Mouse (Mus musculus) gastrocnemius, postnatal 14 days (tissue): ENCODE data around the gene Usp4. TPM values are rescaled to one million over a fixed set of nuclear protein-coding genes. Genes with fewer than 3 reads are reported as not detected.

Experiments
- DNase-seq: peaks from one replicate; pipeline ENCODE4 v3.0.0; 2021; ENCODE audit warnings: mixed read lengths
- intact Hi-C: fragments of 180-260 bp; cut with DNase I; formaldehyde crosslinking; loops from one replicate; pipeline ENCODE4 v1.15.1; 2025; ENCODE audit warnings: low total_unique reads
- total RNA-seq, 2 experiments: library from RNA; stranded (reverse); gene quantifications; 2 replicates each; pipeline ENCODE4 v1.2.3; 2021

The Usp4 gene
- total RNA-seq, 2 experiments from 2014 or later: 56.6 to 62.4 TPM

- intact Hi-C loops: no loop called here
- no peak for DNase-seq
These were observed 50.7 kb downstream of the Usp4 start for GRCm38 (mm10) chr9:108398324-108398723.

GRCm38 (mm10) chr9:108401186-108401960 lies 53.7 kb downstream of the Usp4 start:
- DNase-seq: peak; percentile 67
- intact Hi-C loops: no loop called here

- intact Hi-C loops: no loop called here
- DNase-seq: no peak
These were observed 55.4 kb downstream of the Usp4 start for GRCm38 (mm10) chr9:108403081-108403480.

GRCm38 (mm10) chr9:108404451-108404850 lies 56.8 kb downstream of the Usp4 start:
- no peak for DNase-seq
- intact Hi-C loops: no loop called here

GRCm38 (mm10) chr9:108409535-108409934 lies 61.9 kb downstream of the Usp4 start:
- intact Hi-C loops: no loop called here
- DNase-seq: no peak

- DNase-seq: no peak
- intact Hi-C loops: no loop called here
These were observed 63.8 kb downstream of the Usp4 start for GRCm38 (mm10) chr9:108411381-108411942.

GRCm38 (mm10) chr9:108412221-108412620 lies 64.6 kb downstream of the Usp4 start:
- intact Hi-C loops: no loop called here
- peak; percentile 24 for DNase-seq

- no peak for DNase-seq
- intact Hi-C loops: no loop called here
These were observed 80.7 kb downstream of the Usp4 start, which contains the start of gene Ccdc36 for GRCm38 (mm10) chr9:108428384-108428783. TSS of gene Ccdc36 (minus strand) at chr9:108428484.

GRCm38 (mm10) chr9:108431431-108432067 lies 83.9 kb downstream of the Usp4 start:
- no peak for DNase-seq

GRCm38 (mm10) chr9:108436182-108436581 lies 88.5 kb downstream of the Usp4 start, which contains the start of gene BC048562:
TSS of gene BC048562 (plus strand) at chr9:108436482.
- intact Hi-C loops: no loop called here
- no peak for DNase-seq

More at GRCm38 (mm10) chr9:108431431-108432067, 83.9 kb downstream of the Usp4 start:
- intact Hi-C loops: no loop called here

- intact Hi-C loops: no loop called here
- DNase-seq: no peak
These were observed 91.5 kb downstream of the Usp4 start for GRCm38 (mm10) chr9:108439176-108439575.

- no peak for DNase-seq
- intact Hi-C loops: no loop called here
These were observed 92.8 kb downstream of the Usp4 start for GRCm38 (mm10) chr9:108440485-108440884.

- intact Hi-C loops: no loop called here
- DNase-seq: no peak
These were observed 93.7 kb downstream of the Usp4 start for GRCm38 (mm10) chr9:108441236-108441919.

Other genes starting within 250 kb of the Usp4 start
- under 1 TPM; 0.11 to 0.29 TPM for gene Bsn, start 157.5 kb upstream of the Usp4 start, total RNA-seq
- gene Dag1, start 83.9 kb upstream of the Usp4 start, total RNA-seq: 100 to 1,000 TPM; 232 to 238 TPM
- gene Nicn1, start 57.4 kb upstream of the Usp4 start, total RNA-seq: 1 to 10 TPM; 9.3 to 9.8 TPM
- gene Amt, start 51.0 kb upstream of the Usp4 start, total RNA-seq: 1 to 10 TPM in 1 of 2 experiments, under 1 TPM in 1; 0.76 to 1.3 TPM
- 100 to 1,000 TPM; 159 to 177 TPM for gene Rhoa, start 41.7 kb upstream of the Usp4 start, total RNA-seq
- gene Tcta, start 41.7 kb upstream of the Usp4 start, total RNA-seq: 10 to 100 TPM; 24.7 to 26.9 TPM
- gene Gpx1, start 8.9 kb upstream of the Usp4 start, total RNA-seq: 10 to 100 TPM; 86.5 to 98.0 TPM
- under 1 TPM; 0.31 to 0.42 TPM for gene 1700102P08Rik, start 45.0 kb downstream of the Usp4 start, total RNA-seq
- under 1 TPM in 1 of 2 experiments, not detected in 1; 0.16 TPM for gene Ccdc36, start 80.6 kb downstream of the Usp4 start, total RNA-seq
- gene BC048562, start 88.6 kb downstream of the Usp4 start, total RNA-seq: not detected
- 10 to 100 TPM; 15.6 to 17.5 TPM for gene Ccdc71, start 112.7 kb downstream of the Usp4 start, total RNA-seq
- 1 to 10 TPM; 4.1 to 4.6 TPM for gene Klhdc8b, start 113.7 kb downstream of the Usp4 start, total RNA-seq
- gene Lamb2, start 131.9 kb downstream of the Usp4 start, total RNA-seq: 100 to 1,000 TPM; 118 to 125 TPM
- 10 to 100 TPM; 85.9 to 92.0 TPM for gene Usp19, start 142.7 kb downstream of the Usp4 start, total RNA-seq
- 10 to 100 TPM; 65.9 to 72.6 TPM for gene Qars, start 159.9 kb downstream of the Usp4 start, total RNA-seq
- 10 to 100 TPM; 58.8 to 59.5 TPM for gene Qrich1, start 169.0 kb downstream of the Usp4 start, total RNA-seq
- gene Impdh2, start 212.4 kb downstream of the Usp4 start, total RNA-seq: 10 to 100 TPM; 50.6 to 55.4 TPM
- gene Ndufaf3, start 219.6 kb downstream of the Usp4 start, total RNA-seq: 10 to 100 TPM; 30.0 to 32.9 TPM
- gene Dalrd3, start 222.0 kb downstream of the Usp4 start, total RNA-seq: 1 to 10 TPM; 7.0 to 7.9 TPM
- 10 to 100 TPM in 1 of 2 experiments, 1 to 10 TPM in 1; 6.9 to 10.4 TPM for gene Wdr6, start 230.9 kb downstream of the Usp4 start, total RNA-seq
- 1 to 10 TPM; 4.0 to 4.1 TPM for gene P4htm, start 249.8 kb downstream of the Usp4 start, total RNA-seq